Mouse (Mus musculus) B cell, adult 2 months (primary cell): ENCODE results near the gene Kcnk10.
A peak's percentile ranks its signal among the peaks of the same experiment; 100 is the strongest.

Experiments
- DNase-seq, 2 experiments: peaks; one replicate each; pipeline ENCODE4 v3.0.0; 2022

Kcnk10 gene

GRCm38 (mm10) chr12:98571896-98572680, 6.0 kb downstream of the Kcnk10 start:
- DNase-seq, result peak; percentile 42 to 44

DNA sequence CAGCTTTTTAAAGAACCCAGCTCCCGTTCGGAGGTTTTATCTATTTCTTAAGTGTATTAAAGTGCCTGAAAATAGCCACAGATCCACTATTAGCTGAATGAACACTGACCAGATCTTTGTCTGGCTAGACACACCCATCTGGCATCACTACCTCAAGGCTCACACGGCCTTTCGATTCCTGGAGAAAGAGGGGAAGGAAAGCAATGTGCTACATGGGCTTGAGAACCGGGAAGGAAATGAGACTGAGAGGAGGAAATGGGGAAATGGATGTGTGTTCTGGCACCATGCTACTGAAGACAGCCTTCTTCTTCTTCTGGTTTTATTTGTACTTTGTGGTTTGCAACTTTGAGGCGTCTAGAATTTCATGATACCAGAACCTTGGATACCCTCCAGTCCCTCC, 8.7 kb downstream of the Kcnk10 start:
- DNase-seq, result no peak

GRCm38 (mm10) chr12:98567877-98568276, 10.2 kb downstream of the Kcnk10 start:
- DNase-seq, result no peak

- no peak for DNase-seq
Observed at GRCm38 (mm10) chr12:98564383-98564782, 13.7 kb downstream of the Kcnk10 start.

DNA sequence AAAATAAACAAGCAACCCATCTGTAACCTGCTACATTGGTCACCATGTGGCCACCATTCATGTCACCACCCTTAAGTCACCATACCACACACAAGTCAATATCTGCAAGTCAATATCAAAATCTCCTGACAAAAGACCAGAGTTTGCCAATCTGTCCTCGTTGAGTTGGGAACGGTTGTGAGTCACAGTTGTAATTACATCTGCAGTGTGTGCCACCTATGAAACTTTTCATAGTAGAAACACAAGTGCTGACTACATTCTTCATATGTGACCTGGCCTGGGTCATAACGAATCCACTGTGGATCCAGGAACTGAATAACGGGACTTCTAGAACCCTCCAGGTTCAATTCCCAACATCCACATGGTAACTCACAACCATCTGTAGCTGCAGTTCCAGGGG, 14.8 kb downstream of the Kcnk10 start:
- no peak for DNase-seq

GRCm38 (mm10) chr12:98562341-98562977, 15.7 kb downstream of the Kcnk10 start:
- no peak for DNase-seq

GRCm38 (mm10) chr12:98560038-98560437, 18.1 kb downstream of the Kcnk10 start:
- no peak for DNase-seq

- DNase-seq, result no peak
Observed at GRCm38 (mm10) chr12:98557013-98557677, 21.0 kb downstream of the Kcnk10 start.

DNA sequence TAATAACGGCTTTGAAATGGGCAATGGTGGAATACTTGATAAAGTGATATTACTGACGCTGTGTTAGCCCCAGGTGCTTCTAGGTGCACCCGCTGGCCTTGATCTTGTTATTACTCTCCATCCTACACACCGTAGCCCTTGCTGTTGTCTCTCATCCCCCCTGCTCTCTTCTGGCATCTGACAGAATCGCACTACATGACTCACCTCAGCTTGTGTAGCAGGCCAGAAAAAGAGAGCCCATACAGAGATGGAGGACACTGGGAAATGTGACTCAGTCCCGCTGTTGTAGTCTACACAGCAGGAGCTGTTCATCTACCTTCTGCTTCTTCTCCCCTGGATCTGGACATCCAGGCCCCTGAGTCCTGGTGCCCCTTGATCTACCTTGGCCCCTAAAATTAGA, 28.1 kb downstream of the Kcnk10 start:
- no peak for DNase-seq

GRCm38 (mm10) chr12:98548141-98548540, 30.0 kb downstream of the Kcnk10 start:
- DNase-seq, result no peak

GRCm38 (mm10) chr12:98545875-98546274, 32.2 kb downstream of the Kcnk10 start:
- DNase-seq, result no peak

DNA sequence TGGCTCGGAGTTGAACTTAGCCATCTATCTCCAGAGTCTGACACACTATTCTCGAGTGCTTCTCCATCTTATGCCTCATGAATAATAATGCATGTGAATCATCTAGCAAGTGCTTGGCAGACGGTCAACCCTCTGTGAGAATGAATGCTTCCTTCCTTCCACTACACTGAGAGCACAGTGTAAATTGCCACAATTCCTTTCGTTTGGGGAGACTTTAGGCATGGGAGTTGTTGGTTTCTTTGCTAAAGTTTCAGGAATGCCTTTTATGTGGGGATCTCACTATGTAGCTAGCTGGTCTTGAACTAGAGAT, 32.9 kb downstream of the Kcnk10 start:
- DNase-seq, result no peak

- DNase-seq, result no peak
Observed at GRCm38 (mm10) chr12:98544545-98545250, 33.4 kb downstream of the Kcnk10 start.

DNA sequence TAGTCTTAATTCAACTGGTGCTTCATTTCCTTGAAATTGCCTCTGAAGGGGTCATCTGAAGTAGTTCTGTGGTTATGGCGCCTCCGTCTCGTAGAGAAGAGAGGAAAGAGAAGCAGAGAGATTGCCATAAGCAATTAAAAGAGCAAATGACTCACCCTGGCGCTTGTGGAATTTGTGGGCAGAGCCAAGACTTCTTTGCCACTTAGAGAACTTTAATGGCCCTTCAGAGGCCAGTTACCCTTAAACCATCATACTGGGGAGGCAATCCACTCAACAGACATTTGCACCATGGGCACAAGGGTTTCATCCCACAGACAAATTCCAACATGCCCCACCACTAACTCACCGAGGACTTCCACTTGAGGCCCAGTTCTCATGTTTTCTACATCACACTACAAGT, 41.4 kb downstream of the Kcnk10 start:
- DNase-seq, result no peak

GRCm38 (mm10) chr12:98536036-98536435, 42.1 kb downstream of the Kcnk10 start:
- DNase-seq, result no peak

GRCm38 (mm10) chr12:98535494-98535901, 42.6 kb downstream of the Kcnk10 start:
- DNase-seq, result no peak

DNA sequence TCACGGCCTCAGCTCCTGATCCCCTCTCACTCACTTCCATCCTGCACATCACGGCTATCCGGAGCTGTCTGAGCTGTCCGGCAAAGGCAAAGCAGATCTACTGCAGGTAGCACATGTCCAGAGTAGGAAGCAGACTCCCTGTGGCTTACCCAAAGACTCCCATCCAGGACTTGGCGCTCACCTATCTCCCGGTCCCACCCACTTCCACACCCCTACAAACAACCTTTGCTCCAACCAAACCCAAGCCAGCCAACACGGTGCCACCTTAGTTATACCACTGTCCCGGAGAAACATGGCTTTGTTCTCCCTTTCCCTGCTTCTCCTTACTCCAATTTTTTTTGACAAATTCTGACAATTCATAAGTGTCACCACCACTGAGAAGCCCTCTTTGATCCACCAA, 49.5 kb downstream of the Kcnk10 start:
- DNase-seq, result no peak

DNA sequence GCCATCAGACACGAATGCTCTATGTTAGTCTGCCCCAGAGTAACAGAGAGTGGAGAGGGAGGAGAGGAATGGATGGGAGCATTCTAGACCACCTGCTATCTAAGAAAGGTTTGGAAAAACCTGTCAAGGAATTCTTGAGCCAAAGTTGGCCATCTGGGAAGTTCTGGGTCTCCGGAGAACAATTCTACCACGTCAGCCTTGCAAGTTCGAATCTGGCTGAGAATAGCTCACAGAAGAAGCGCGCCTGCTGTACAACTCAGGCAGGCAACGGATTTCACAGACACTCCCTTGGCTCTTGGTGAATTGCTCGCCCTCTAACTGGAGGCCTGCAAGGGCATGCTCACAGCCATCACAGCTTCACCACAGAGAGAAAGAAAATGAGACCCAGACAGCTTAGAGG, 52.7 kb downstream of the Kcnk10 start:
- no peak for DNase-seq

DNA sequence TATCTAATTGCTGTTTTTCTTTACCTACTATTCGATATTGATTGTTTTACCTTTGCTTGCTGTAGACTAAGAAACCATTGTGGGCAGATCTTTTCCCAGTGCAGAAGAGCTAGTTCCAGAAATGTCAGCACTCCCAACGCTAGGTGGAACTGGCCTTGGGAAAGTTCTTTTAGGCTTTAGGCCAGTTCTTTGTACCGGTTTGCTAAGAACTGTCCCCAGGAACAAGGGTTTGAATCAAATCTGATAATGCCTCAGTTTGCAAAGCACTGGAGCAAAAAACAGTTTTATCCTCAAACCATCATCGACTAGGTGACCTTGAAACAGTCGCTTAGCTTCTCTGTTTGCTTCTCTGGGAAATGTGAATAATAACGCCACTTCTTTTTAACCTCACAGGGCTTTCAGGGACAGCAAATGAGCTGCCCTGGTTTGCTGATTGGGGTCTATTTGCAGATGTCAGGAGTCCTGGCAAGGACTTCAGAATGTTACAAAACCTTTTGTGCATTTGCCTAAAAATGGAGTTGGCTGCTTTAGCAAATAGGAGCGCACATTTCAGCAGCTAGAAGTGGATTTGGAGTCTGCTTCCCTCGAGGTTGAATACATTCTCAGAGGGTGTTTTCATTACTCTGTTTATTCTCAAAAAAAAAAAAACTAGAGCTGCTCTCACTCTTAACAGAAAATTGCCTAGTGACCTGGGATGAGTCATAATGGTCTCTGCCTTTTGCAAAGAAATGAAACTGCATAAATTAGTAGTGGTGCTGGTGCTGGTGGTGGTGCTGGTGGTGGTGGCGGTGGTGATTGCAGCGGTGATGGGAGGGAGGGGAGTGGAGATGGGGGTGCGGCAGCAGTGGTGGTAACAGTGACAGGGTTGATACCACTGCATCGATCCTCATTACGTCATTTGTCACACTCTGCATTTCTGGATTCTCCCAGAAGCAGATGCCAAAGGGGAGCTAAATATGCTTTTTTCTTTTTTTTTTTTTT, 53.5 kb downstream of the Kcnk10 start:
- DNase-seq, result no peak

DNA sequence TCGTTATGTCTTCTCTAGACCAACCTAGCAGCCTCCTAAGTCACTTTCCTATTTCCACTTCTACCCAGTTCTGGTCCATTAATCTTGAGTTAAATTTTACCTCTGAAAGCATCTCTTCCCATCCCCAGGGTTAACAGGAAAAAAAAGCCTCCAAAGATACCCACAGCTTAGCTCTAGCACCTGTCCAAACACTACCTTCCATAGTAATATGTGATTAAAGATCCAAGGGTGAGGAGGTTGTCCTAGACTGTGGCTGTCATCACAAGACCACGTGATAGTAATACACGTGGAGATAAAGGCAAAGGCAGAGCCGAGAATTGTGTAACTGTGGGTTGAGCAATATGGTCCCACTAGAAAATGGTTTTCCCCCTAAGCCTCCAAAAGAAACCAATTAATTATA, 56.8 kb downstream of the Kcnk10 start:
- no peak for DNase-seq

- no peak for DNase-seq
Observed at GRCm38 (mm10) chr12:98520568-98520931, 57.6 kb downstream of the Kcnk10 start.

GRCm38 (mm10) chr12:98519866-98520567, 58.1 kb downstream of the Kcnk10 start:
- no peak for DNase-seq
